Mouse (Mus musculus) hematopoietic stem cell, adult 5-6 weeks (primary cell): ENCODE results near the gene Cdc42se1. TPM values are rescaled to one million over a fixed set of nuclear protein-coding genes. Genes with fewer than 3 reads are reported as not detected.

Experiments
- ATAC-seq, 2 experiments: fragments of 125-278 bp in 1 of 2; replicated peaks in 1 of 2; 2 replicates each; pipeline ENCODE4 v1.8.0; 2016 to 2017; ENCODE audit warnings: inconsistent platforms in 2 of 2, mild to moderate bottlenecking in 2 of 2, moderate number of reproducible peaks in 2 of 2, low read depth in 1 of 2, moderate TSS enrichment in 1 of 2; ENCODE audit not compliant: low FRiP score in 2 of 2, poor library complexity in 2 of 2, severe bottlenecking in 2 of 2, insufficient read depth in 1 of 2, low TSS enrichment in 1 of 2
- total RNA-seq: library from RNA; stranded (forward); fragments of 172-1452, 232-1000 nt; gene quantifications from 2 replicates; pipeline ENCODE4 v1.2.3, GENCODE M21; 2017

Cdc42se1 gene
- total RNA-seq, 1 experiment from 2014 or later = 60.3 TPM

GRCm38 (mm10) chr3:95217255-95218134 lies 11.0 kb upstream of the Cdc42se1 start, which contains the start of gene Gabpb2:
Gabpb2 (minus strand) TSS chr3:95217916.
- ATAC-seq = peak; percentile 82 to 92

GRCm38 (mm10) chr3:95218466-95219137 lies 9.9 kb upstream of the Cdc42se1 start:
- ATAC-seq = no peak

- no peak for ATAC-seq
Measured at GRCm38 (mm10) chr3:95223041-95223440, 5.5 kb upstream of the Cdc42se1 start.

GRCm38 (mm10) chr3:95224295-95224694 lies 4.2 kb upstream of the Cdc42se1 start:
- ATAC-seq = no peak

GRCm38 (mm10) chr3:95227214-95227613 lies 1.3 kb upstream of the Cdc42se1 start:
- ATAC-seq = no peak

GRCm38 (mm10) chr3:95228894-95229780 lies 605 bp downstream of the Cdc42se1 start:
- no peak for ATAC-seq

GRCm38 (mm10) chr3:95229781-95230494 lies 1.4 kb downstream of the Cdc42se1 start:
- ATAC-seq = 0 out of 4 replicates have a peak, but pooled peaks of 1 of the 2 experiments have one; percentile 14

- no peak for ATAC-seq
Measured at GRCm38 (mm10) chr3:95230495-95231297, 2.2 kb downstream of the Cdc42se1 start.

- ATAC-seq = no peak; a peak in 1 of 4 replicates
Measured at GRCm38 (mm10) chr3:95231298-95232221, 3.0 kb downstream of the Cdc42se1 start, which contains the start of gene Mllt11. Mllt11 (minus strand) TSS chr3:95232171.

- no peak for ATAC-seq
Measured at GRCm38 (mm10) chr3:95232771-95233170, 4.2 kb downstream of the Cdc42se1 start.

- ATAC-seq = no peak
Measured at GRCm38 (mm10) chr3:95233303-95233980, 4.9 kb downstream of the Cdc42se1 start.

- no peak for ATAC-seq
Measured at GRCm38 (mm10) chr3:95235386-95236301, 7.1 kb downstream of the Cdc42se1 start.

GRCm38 (mm10) chr3:95237541-95238099 lies 9.1 kb downstream of the Cdc42se1 start:
- peak in 1 of 2 experiments; percentile 22; a peak in 1 of 4 replicates for ATAC-seq
